Mouse (Mus musculus) megakaryocyte, embryonic 14.5 days (primary cell): ENCODE results near the gene Upp2.

Experiments
- FLI1 ChIP-seq: IDR thresholded peaks from 2 replicates; pipeline ENCODE4 v1.6.1; 2012; ENCODE audit warnings: low read length, inconsistent platforms, mixed read lengths
- GATA1 ChIP-seq: IDR thresholded peaks from 3 replicates; pipeline ENCODE4 v1.6.1; 2012; ENCODE audit warnings: mixed read lengths, low read length, inconsistent platforms, borderline replicate concordance

- TF ChIP-seq GATA1: no peak
- no peak for TF ChIP-seq FLI1
Measured at GRCm38 (mm10) chr2:58603379-58603778, 36.3 kb downstream of the Upp2 start.
